Mouse (Mus musculus): Measurements from ENCODE around the gene H1foo.

The H1foo gene

DNA sequence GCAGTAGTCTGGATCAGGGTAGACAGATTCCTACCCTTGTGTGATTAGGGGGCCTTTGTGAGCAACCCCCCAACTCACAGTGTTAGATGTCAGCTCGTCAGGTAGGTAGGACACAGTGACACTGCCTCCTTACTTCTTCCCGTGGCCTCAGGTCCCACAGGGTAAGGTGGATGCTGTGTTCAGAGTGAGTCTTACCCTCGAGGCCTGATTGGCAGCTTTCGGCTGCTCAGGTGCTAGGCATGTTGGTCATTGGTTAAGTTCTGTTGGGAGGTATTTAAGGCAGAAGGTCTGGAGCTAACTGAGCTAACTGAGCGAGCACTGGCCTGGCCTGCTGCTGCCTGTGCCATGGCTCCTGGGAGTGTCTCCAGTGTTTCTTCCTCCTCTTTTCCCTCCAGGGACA is at the start of gene H1foo:
TSS of gene H1foo (plus strand) at position 301 of the 400 bp plus-strand sequence.
- DNase-seq (ENCODE audit: low spot score) = no peak

GRCm38 (mm10) chr6:115896346-115896745 is 48.4 kb upstream of the H1foo start:
- DNase-seq (ENCODE audit: low spot score) = no peak

GRCm38 (mm10) chr6:115897117-115897516 is 47.6 kb upstream of the H1foo start:
- DNase-seq (ENCODE audit: low spot score) = no peak

GRCm38 (mm10) chr6:115897926-115898520 is 46.7 kb upstream of the H1foo start:
- no peak for DNase-seq (ENCODE audit: low spot score)

GRCm38 (mm10) chr6:115901062-115901461 is 43.7 kb upstream of the H1foo start:
- peak; percentile 82 for DNase-seq (ENCODE audit: low spot score)

- no peak for DNase-seq (ENCODE audit: low spot score)
Measured at GRCm38 (mm10) chr6:115901489-115901931, 43.2 kb upstream of the H1foo start.

- DNase-seq (ENCODE audit: low spot score) = no peak
Measured at GRCm38 (mm10) chr6:115902545-115902944, 42.2 kb upstream of the H1foo start.

DNA sequence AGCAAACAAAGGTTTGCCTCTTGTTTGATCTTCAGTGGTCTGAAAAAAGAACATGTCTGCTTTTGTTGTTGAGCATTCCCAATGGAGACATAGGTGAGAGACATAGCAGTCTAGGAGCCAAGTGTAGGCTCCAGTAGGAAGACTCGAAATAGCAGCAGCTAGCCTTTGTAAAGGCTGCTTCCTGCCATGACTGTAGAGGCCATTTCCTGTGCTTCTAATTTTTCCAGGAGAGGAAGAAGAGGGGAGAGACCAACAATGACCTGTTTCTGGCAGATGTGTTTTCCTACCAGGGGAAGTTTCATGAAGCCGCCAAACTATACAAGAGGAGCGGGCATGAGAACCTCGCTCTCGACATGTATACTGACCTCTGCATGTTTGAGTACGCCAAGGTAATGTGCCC is 39.2 kb upstream of the H1foo start:
- no peak for DNase-seq (ENCODE audit: low spot score)

- no peak for DNase-seq (ENCODE audit: low spot score)
Measured at GRCm38 (mm10) chr6:115906455-115906854, 38.3 kb upstream of the H1foo start.

DNA sequence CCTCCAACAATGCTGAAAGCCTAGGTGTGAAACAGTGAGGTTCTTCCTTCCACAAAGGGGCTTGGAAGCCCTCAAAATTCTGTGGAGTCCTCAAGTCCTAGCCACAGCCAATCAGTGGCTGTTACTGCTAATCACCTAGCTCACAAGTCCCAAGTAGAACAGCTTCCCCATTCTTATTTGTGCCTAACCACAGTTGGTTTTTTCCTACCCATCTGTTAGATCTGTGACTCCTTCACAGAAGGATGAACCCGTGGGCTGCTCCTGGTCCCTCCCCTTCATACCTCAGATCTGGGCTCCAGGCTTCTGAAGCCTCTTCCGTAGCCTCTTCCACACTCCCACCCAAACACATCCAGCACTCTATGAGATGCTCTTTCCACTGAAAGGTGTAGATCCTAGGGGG is 37.9 kb upstream of the H1foo start:
- DNase-seq (ENCODE audit: low spot score) = no peak

GRCm38 (mm10) chr6:115908421-115908982 is 36.2 kb upstream of the H1foo start:
- DNase-seq (ENCODE audit: low spot score) = no peak

- no peak for DNase-seq (ENCODE audit: low spot score)
Measured at GRCm38 (mm10) chr6:115909052-115909451, 35.7 kb upstream of the H1foo start.

DNA sequence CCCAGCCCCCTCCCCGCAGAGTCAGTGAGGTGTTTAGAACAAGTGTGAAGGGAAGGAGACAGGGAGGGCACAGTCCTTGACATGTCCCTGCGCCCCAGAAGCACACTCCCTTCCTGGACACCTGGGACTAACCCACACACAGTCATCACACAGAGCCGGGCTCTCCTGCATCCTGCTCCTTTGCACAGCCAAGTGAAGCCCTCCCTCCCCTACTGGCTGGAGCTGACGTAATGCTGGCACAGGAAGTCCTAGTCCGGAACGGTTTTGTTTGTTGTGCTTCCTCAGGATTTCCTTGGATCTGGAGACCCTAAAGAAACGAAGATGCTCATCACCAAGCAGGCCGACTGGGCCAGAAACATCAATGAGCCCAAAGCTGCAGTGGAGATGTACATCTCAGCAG is 34.8 kb upstream of the H1foo start:
- no peak for DNase-seq (ENCODE audit: low spot score)

GRCm38 (mm10) chr6:115911763-115912162 is 33.0 kb upstream of the H1foo start:
- DNase-seq (ENCODE audit: low spot score) = no peak

- DNase-seq (ENCODE audit: low spot score) = no peak
Measured at GRCm38 (mm10) chr6:115913482-115913881, 31.3 kb upstream of the H1foo start.

GRCm38 (mm10) chr6:115914511-115915202 is 30.1 kb upstream of the H1foo start:
- no peak for DNase-seq (ENCODE audit: low spot score)

DNA sequence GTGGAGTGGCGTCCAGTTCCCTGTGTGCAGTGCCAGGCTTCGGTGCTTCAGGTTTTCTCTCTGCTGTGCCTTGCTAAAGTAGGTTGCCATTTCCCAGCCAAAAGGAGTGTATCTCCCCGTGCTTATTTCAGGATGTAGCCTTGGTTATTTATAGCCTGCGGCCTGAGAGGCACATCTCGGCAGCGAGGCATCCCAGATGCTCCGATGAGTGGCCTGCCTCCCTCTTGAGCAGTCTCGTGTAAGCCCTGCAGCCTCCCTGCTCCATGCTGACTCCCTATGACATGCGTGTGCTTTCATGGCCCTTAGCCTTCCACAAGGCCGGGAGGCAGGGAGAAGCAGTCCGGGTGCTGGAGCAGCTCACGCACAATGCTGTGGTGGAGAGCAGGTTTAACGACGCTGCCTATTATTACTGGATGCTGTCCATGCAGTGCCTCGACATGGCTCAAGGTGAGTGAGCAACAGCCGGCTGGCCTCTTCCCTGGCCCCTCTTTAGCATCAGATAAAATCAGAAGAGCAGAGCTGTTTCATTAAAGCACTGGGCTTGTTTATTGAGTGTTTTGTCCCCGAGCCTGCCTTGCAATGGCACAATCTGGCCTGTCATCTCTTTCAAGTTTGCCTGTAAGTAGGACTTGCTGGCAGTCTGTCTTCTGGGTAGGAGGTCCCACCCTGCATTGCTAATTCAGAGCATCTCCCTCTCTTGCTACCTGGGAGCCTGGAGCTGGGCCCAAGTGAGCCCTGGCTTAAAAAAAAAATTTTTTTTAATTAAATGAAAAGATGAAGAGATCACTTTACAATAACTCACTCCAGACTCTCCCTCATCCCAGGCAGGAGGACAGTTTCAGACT is 28.9 kb upstream of the H1foo start:
- no peak for DNase-seq (ENCODE audit: low spot score)

GRCm38 (mm10) chr6:115916611-115917010 is 28.1 kb upstream of the H1foo start:
- DNase-seq (ENCODE audit: low spot score) = no peak

- no peak for DNase-seq (ENCODE audit: low spot score)
Measured at GRCm38 (mm10) chr6:115918615-115919014, 26.1 kb upstream of the H1foo start.

DNA sequence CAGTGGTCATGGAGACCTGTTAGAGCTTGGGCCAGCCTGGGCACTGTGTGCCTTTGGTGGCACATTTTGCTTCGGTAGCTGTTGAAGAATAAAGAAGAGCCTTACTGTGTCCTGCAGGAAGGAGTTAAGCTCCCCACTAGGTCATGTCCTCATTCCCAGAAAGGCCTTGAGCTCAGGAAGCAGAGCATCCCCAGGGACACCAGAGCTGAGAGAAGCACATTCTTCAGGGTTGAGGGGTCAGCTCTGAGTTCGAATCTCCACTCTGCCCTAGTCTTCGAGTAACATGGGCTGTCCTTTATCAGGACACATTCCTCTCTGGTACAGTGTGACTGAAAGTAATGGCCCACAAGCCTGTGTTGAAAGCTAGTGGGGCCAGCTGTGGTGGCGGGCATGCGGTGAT is 24.9 kb upstream of the H1foo start:
- DNase-seq (ENCODE audit: low spot score) = no peak

DNA sequence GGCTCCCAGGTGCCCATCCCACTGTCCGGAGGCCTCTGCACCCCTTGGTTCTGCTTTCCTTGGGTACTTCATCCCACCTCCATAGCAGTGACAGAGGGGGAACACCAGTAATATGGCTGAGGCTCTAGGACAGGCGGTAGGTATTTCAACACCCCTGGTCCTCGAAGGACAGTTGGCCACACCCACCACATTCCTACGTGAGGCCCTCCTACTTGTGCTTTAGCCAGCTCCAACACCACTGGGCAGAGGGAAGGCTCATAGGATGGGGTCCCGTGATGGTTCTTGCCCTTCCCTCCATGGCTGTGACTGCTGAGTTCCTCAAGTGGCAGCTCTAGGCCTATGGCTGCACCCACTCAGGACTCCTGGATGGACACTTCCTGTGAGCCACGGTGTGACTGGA is 19.9 kb upstream of the H1foo start:
- DNase-seq (ENCODE audit: low spot score) = no peak

GRCm38 (mm10) chr6:115926416-115926815 is 18.3 kb upstream of the H1foo start:
- DNase-seq (ENCODE audit: low spot score) = no peak
